Mouse (Mus musculus): ENCODE results near the gene Dazap1.

Dazap1 gene

GRCm38 (mm10) chr10:80296824-80297223 is 35.5 kb downstream of the Dazap1 start:
- no peak for DNase-seq (ENCODE audit: extremely low spot score, low read depth, low spot score)

- DNase-seq (ENCODE audit: extremely low spot score, low read depth, low spot score): no peak
Measured at GRCm38 (mm10) chr10:80297526-80298133, 36.3 kb downstream of the Dazap1 start.

GRCm38 (mm10) chr10:80298571-80299281 is 37.4 kb downstream of the Dazap1 start:
- no peak for DNase-seq (ENCODE audit: extremely low spot score, low read depth, low spot score)

- DNase-seq (ENCODE audit: extremely low spot score, low read depth, low spot score): no peak
Measured at GRCm38 (mm10) chr10:80299301-80299700, 38.0 kb downstream of the Dazap1 start.

GRCm38 (mm10) chr10:80299824-80300223 is 38.5 kb downstream of the Dazap1 start:
- DNase-seq (ENCODE audit: extremely low spot score, low read depth, low spot score): no peak

- no peak for DNase-seq (ENCODE audit: extremely low spot score, low read depth, low spot score)
Measured at GRCm38 (mm10) chr10:80300672-80301181, 39.4 kb downstream of the Dazap1 start.

GRCm38 (mm10) chr10:80301256-80302081 is 40.2 kb downstream of the Dazap1 start:
- no peak for DNase-seq (ENCODE audit: extremely low spot score, low read depth, low spot score)

GRCm38 (mm10) chr10:80302082-80302355 is 40.7 kb downstream of the Dazap1 start:
- no peak for DNase-seq (ENCODE audit: extremely low spot score, low read depth, low spot score)

- DNase-seq (ENCODE audit: extremely low spot score, low read depth, low spot score): no peak
Measured at GRCm38 (mm10) chr10:80302471-80302881, 41.2 kb downstream of the Dazap1 start.

GRCm38 (mm10) chr10:80304458-80304857 is 43.2 kb downstream of the Dazap1 start:
- DNase-seq (ENCODE audit: extremely low spot score, low read depth, low spot score): no peak

- no peak for DNase-seq (ENCODE audit: extremely low spot score, low read depth, low spot score)
Measured at GRCm38 (mm10) chr10:80304862-80305261, 43.6 kb downstream of the Dazap1 start.

GRCm38 (mm10) chr10:80311560-80311959 is 50.3 kb downstream of the Dazap1 start:
- no peak for DNase-seq (ENCODE audit: extremely low spot score, low read depth, low spot score)

GRCm38 (mm10) chr10:80312586-80313504 is 51.6 kb downstream of the Dazap1 start:
- no peak for DNase-seq (ENCODE audit: extremely low spot score, low read depth, low spot score)

- DNase-seq (ENCODE audit: extremely low spot score, low read depth, low spot score): no peak
Measured at GRCm38 (mm10) chr10:80313627-80314201, 52.4 kb downstream of the Dazap1 start.

- DNase-seq (ENCODE audit: extremely low spot score, low read depth, low spot score): no peak
Measured at GRCm38 (mm10) chr10:80314494-80315001, 53.3 kb downstream of the Dazap1 start.

GRCm38 (mm10) chr10:80315315-80315714 is 54.0 kb downstream of the Dazap1 start:
- no peak for DNase-seq (ENCODE audit: extremely low spot score, low read depth, low spot score)

- no peak for DNase-seq (ENCODE audit: extremely low spot score, low read depth, low spot score)
Measured at GRCm38 (mm10) chr10:80316359-80316781, 55.1 kb downstream of the Dazap1 start.

GRCm38 (mm10) chr10:80317011-80317410 is 55.7 kb downstream of the Dazap1 start:
- no peak for DNase-seq (ENCODE audit: extremely low spot score, low read depth, low spot score)

- DNase-seq (ENCODE audit: extremely low spot score, low read depth, low spot score): peak; percentile 66
Measured at GRCm38 (mm10) chr10:80320340-80320760, 59.1 kb downstream of the Dazap1 start, which contains the start of gene 2310011J03Rik. TSS of gene 2310011J03Rik (minus strand) at chr10:80320537.

Data from hindlimb bud, embryonic 11.5 days (tissue).